Mouse (Mus musculus): ENCODE data around the gene Hnrnpa1. TPM values are rescaled to one million over a fixed set of nuclear protein-coding genes. Genes with fewer than 3 reads are reported as not detected.

Hnrnpa1 gene
- polyA plus RNA-seq, 1 experiment from 2014 or later, result 1,180 TPM

GRCm38 (mm10) chr15:103279750-103280149 lies 39.5 kb downstream of the Hnrnpa1 start:
- ATAC-seq (ENCODE audit: low FRiP score, low TSS enrichment), result no peak

GRCm38 (mm10) chr15:103280817-103281464 lies 40.7 kb downstream of the Hnrnpa1 start:
- ATAC-seq (ENCODE audit: low FRiP score, low TSS enrichment), result 0 out of 2 replicates have a peak, but pooled peaks have one; percentile 52
- H3K27ac ChIP-seq (ENCODE audit: low read depth, low read length), result no peak overlapping the region
- WGBS, result 50% methylated on average over 3 of the region's 3 CpGs

More at GRCm38 (mm10) chr15:103279750-103280149, 39.5 kb downstream of the Hnrnpa1 start:
- Histone ChIP-seq H3K27ac (ENCODE audit: low read depth, low read length) (no peak overlapping the region), H3K9ac (ENCODE audit: low read depth, low read length) (no peak overlapping the region), H3K27me3 (ENCODE audit: control insufficient read depth, insufficient read depth, low read length) (no peaks in the 10 kb centered on the region), H3K9me3 (ENCODE audit: control insufficient read depth, low read length) (no peaks in the 10 kb centered on the region), H3K4me3 (ENCODE audit: low read length) (no peak overlapping the region), H3K36me3 (ENCODE audit: control insufficient read depth, insufficient read depth, low read length) (peaks cover 3% of the 10 kb centered on the region; the same call in 1 of the 2 replicates), H3K4me1 (ENCODE audit: control insufficient read depth, insufficient read depth, low read length) (peaks cover 4% of the 10 kb centered on the region; the same call in 1 of the 2 replicates), H3K4me2 (replicated peaks; ENCODE audit: low read depth, low read length) (no peak overlapping the region)
- WGBS, result 46% methylated on average over 3 of the region's 3 CpGs

GRCm38 (mm10) chr15:103281465-103282205 lies 41.4 kb downstream of the Hnrnpa1 start:
- ATAC-seq (ENCODE audit: low FRiP score, low TSS enrichment), result no peak

More at GRCm38 (mm10) chr15:103280817-103281464, 40.7 kb downstream of the Hnrnpa1 start:
- H3K4me1 ChIP-seq (ENCODE audit: control insufficient read depth, insufficient read depth, low read length), result peaks cover 13% of the 10 kb centered on the region; the same call in 1 of the 2 replicates
- no peak overlapping the region for H3K4me2 ChIP-seq (replicated peaks; ENCODE audit: low read depth, low read length)
- no peaks in the 10 kb centered on the region for H3K27me3 ChIP-seq (ENCODE audit: control insufficient read depth, insufficient read depth, low read length)
- H3K36me3 ChIP-seq (ENCODE audit: control insufficient read depth, insufficient read depth, low read length), result peaks cover 3% of the 10 kb centered on the region; the same call in 1 of the 2 replicates
- H3K9me3 ChIP-seq (ENCODE audit: control insufficient read depth, low read length), result no peaks in the 10 kb centered on the region
- no peak overlapping the region for H3K9ac ChIP-seq (ENCODE audit: low read depth, low read length)
- H3K4me3 ChIP-seq (ENCODE audit: low read length), result no peak overlapping the region

GRCm38 (mm10) chr15:103284066-103284465 lies 43.8 kb downstream of the Hnrnpa1 start:
- Histone ChIP-seq H3K4me3 (ENCODE audit: low read length) (no peak overlapping the region), H3K36me3 (ENCODE audit: control insufficient read depth, insufficient read depth, low read length) (peaks cover 6% of the 10 kb centered on the region; the same call in 1 of the 2 replicates), H3K4me2 (replicated peaks; ENCODE audit: low read depth, low read length) (no peak overlapping the region), H3K27ac (ENCODE audit: low read depth, low read length) (no peak overlapping the region), H3K27me3 (ENCODE audit: control insufficient read depth, insufficient read depth, low read length) (no peaks in the 10 kb centered on the region), H3K4me1 (ENCODE audit: control insufficient read depth, insufficient read depth, low read length) (peaks cover 12% of the 10 kb centered on the region), H3K9me3 (ENCODE audit: control insufficient read depth, low read length) (no peaks in the 10 kb centered on the region), H3K9ac (ENCODE audit: low read depth, low read length) (no peak overlapping the region)
- ATAC-seq (ENCODE audit: low FRiP score, low TSS enrichment), result no peak
- WGBS, result 60% methylated on average over 3 of the region's 3 CpGs

More at GRCm38 (mm10) chr15:103281465-103282205, 41.4 kb downstream of the Hnrnpa1 start:
- no peak overlapping the region for H3K9ac ChIP-seq (ENCODE audit: low read depth, low read length)
- no peak overlapping the region for H3K4me2 ChIP-seq (replicated peaks; ENCODE audit: low read depth, low read length)
- no peaks in the 10 kb centered on the region for H3K9me3 ChIP-seq (ENCODE audit: control insufficient read depth, low read length)
- H3K36me3 ChIP-seq (ENCODE audit: control insufficient read depth, insufficient read depth, low read length), result peaks cover 3% of the 10 kb centered on the region; the same call in 1 of the 2 replicates
- no peak overlapping the region for H3K27ac ChIP-seq (ENCODE audit: low read depth, low read length)
- H3K4me3 ChIP-seq (ENCODE audit: low read length), result no peak overlapping the region
- WGBS, result 86% methylated on average over 3 of the region's 3 CpGs
- peaks cover 13% of the 10 kb centered on the region; the same call in 1 of the 2 replicates for H3K4me1 ChIP-seq (ENCODE audit: control insufficient read depth, insufficient read depth, low read length)
- H3K27me3 ChIP-seq (ENCODE audit: control insufficient read depth, insufficient read depth, low read length), result no peaks in the 10 kb centered on the region

- WGBS, result 19% methylated on average over 2 of the region's 2 CpGs
- H3K36me3 ChIP-seq (ENCODE audit: control insufficient read depth, insufficient read depth, low read length), result peaks cover 10% of the 10 kb centered on the region; the same call in 1 of the 2 replicates
- no peaks in the 10 kb centered on the region for H3K27me3 ChIP-seq (ENCODE audit: control insufficient read depth, insufficient read depth, low read length)
- no peak overlapping the region for H3K4me2 ChIP-seq (replicated peaks; ENCODE audit: low read depth, low read length)
- H3K9me3 ChIP-seq (ENCODE audit: control insufficient read depth, low read length), result no peaks in the 10 kb centered on the region
- no peak for ATAC-seq (ENCODE audit: low FRiP score, low TSS enrichment)
- peaks cover 17% of the 10 kb centered on the region for H3K4me1 ChIP-seq (ENCODE audit: control insufficient read depth, insufficient read depth, low read length)
- no peak overlapping the region for H3K4me3 ChIP-seq (ENCODE audit: low read length)
- H3K9ac ChIP-seq (ENCODE audit: low read depth, low read length), result no peak overlapping the region
- H3K27ac ChIP-seq (ENCODE audit: low read depth, low read length), result no peak overlapping the region
Measured at GRCm38 (mm10) chr15:103284647-103285046, 44.4 kb downstream of the Hnrnpa1 start.

GRCm38 (mm10) chr15:103285778-103286417 lies 45.7 kb downstream of the Hnrnpa1 start:
- H3K36me3 ChIP-seq (ENCODE audit: control insufficient read depth, insufficient read depth, low read length), result peaks cover 16% of the 10 kb centered on the region
- no peak overlapping the region for H3K9ac ChIP-seq (ENCODE audit: low read depth, low read length)
- H3K27ac ChIP-seq (ENCODE audit: low read depth, low read length), result no peak overlapping the region
- 74% methylated on average over 1 of the region's 1 CpGs for WGBS
- H3K4me2 ChIP-seq (replicated peaks; ENCODE audit: low read depth, low read length), result no peak overlapping the region
- H3K27me3 ChIP-seq (ENCODE audit: control insufficient read depth, insufficient read depth, low read length), result no peaks in the 10 kb centered on the region
- no peaks in the 10 kb centered on the region for H3K9me3 ChIP-seq (ENCODE audit: control insufficient read depth, low read length)
- H3K4me1 ChIP-seq (ENCODE audit: control insufficient read depth, insufficient read depth, low read length), result peaks cover 26% of the 10 kb centered on the region
- H3K4me3 ChIP-seq (ENCODE audit: low read length), result no peak overlapping the region
- ATAC-seq (ENCODE audit: low FRiP score, low TSS enrichment), result no peak

- WGBS, result 24% methylated on average over 5 of the region's 5 CpGs
- peak; percentile 50 for ATAC-seq (ENCODE audit: low FRiP score, low TSS enrichment)
- peaks cover 31% of the 10 kb centered on the region for H3K4me1 ChIP-seq (ENCODE audit: control insufficient read depth, insufficient read depth, low read length)
- H3K27me3 ChIP-seq (ENCODE audit: control insufficient read depth, insufficient read depth, low read length), result no peaks in the 10 kb centered on the region
- peak overlapping the region; percentile 71; the same call in 1 of the 2 replicates for H3K27ac ChIP-seq (ENCODE audit: low read depth, low read length)
- no peak overlapping the region for H3K4me3 ChIP-seq (ENCODE audit: low read length)
- 0 out of 2 replicates have a peak overlapping the region, but pooled peaks have one; percentile 32 for H3K9ac ChIP-seq (ENCODE audit: low read depth, low read length)
- no peaks in the 10 kb centered on the region for H3K9me3 ChIP-seq (ENCODE audit: control insufficient read depth, low read length)
- H3K36me3 ChIP-seq (ENCODE audit: control insufficient read depth, insufficient read depth, low read length), result peaks cover 42% of the 10 kb centered on the region
- H3K4me2 ChIP-seq (replicated peaks; ENCODE audit: low read depth, low read length), result no peak overlapping the region
Measured at GRCm38 (mm10) chr15:103289600-103289999, 49.4 kb downstream of the Hnrnpa1 start.

- H3K4me1 ChIP-seq (ENCODE audit: control insufficient read depth, insufficient read depth, low read length), result peaks cover 29% of the 10 kb centered on the region
- 56% methylated on average over 6 of the region's 6 CpGs for WGBS
Measured at GRCm38 (mm10) chr15:103290417-103290816, 50.2 kb downstream of the Hnrnpa1 start.

More at GRCm38 (mm10) chr15:103290417-103290816, 50.2 kb downstream of the Hnrnpa1 start:
- Histone ChIP-seq H3K9me3 (ENCODE audit: control insufficient read depth, low read length) (no peaks in the 10 kb centered on the region), H3K9ac (ENCODE audit: low read depth, low read length) (no peak overlapping the region), H3K27ac (ENCODE audit: low read depth, low read length) (peak overlapping the region; percentile 59; the same call in 1 of the 2 replicates), H3K4me2 (replicated peaks; ENCODE audit: low read depth, low read length) (no peak overlapping the region), H3K4me3 (ENCODE audit: low read length) (no peak overlapping the region), H3K36me3 (ENCODE audit: control insufficient read depth, insufficient read depth, low read length) (peaks cover 42% of the 10 kb centered on the region), H3K27me3 (ENCODE audit: control insufficient read depth, insufficient read depth, low read length) (no peaks in the 10 kb centered on the region)
- ATAC-seq (ENCODE audit: low FRiP score, low TSS enrichment), result peak; percentile 56

All from kidney, embryonic 14.5 days (tissue).